Mouse (Mus musculus) C2C12 (cell line): ENCODE results near the gene Kank1.

ENCODE experiments used
- CTCF ChIP-seq: IDR thresholded peaks from one replicate; pipeline ENCODE4 v1.5.1; 2011; ENCODE audit not compliant: control insufficient read depth, insufficient read depth, insufficient read length
- MAX ChIP-seq: IDR thresholded peaks from one replicate; pipeline ENCODE4 v1.6.1; 2011; ENCODE audit warnings: mild to moderate bottlenecking, control low read depth
- MYOD1 ChIP-seq: IDR thresholded peaks from one replicate; pipeline ENCODE4 v1.6.1; 2011; ENCODE audit warnings: low read depth; ENCODE audit not compliant: control insufficient read depth, insufficient read length
- MYOG ChIP-seq: IDR thresholded peaks from one replicate; pipeline ENCODE4 v1.6.1; 2011; ENCODE audit not compliant: control insufficient read depth, insufficient read length; ENCODE audit errors: extremely low read depth

DNA sequence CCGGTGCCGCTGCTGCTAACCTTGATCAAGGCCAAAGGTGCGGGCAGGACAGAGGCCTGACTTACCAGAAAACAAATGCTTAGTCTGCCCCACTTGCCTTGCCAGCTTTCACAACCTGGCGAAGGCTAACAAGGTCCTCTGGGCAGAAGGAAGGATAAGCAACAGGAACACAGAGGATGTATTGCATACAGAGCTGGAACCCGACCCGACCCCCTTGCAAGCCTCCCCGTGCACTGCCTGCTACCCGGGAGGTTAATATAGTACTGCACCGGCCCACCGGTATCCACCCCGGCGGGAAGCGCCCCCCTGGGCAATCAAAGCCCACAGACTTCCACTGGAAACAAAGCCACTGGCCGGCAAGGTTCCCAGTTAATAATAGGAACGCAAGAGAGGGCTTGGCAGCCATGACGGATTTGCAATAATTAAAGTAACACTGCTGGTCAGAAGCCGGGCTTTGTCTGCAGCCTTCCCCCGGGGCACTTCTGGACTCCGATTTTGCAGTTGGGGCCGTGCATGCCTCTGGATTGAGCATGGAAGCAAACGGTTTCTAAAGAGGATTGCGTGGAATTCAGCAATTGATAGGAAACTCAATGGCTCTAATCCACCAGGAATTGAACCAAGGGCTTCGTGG, 28.9 kb upstream of the Kank1 start:
- no peak for TF ChIP-seq MYOD1
- TF ChIP-seq CTCF = no peak
- no peak for TF ChIP-seq MAX
- no peak for TF ChIP-seq MYOG
